Mouse (Mus musculus) myocyte (in vitro differentiated cells): ENCODE results near the gene Slc4a3.

Source experiments
- CEBPB ChIP-seq: IDR thresholded peaks from 2 replicates; pipeline ENCODE4 v1.6.1; 2011; ENCODE audit warnings: mild to moderate bottlenecking, moderate library complexity; ENCODE audit not compliant: poor library complexity, insufficient read depth, severe bottlenecking
- MAX ChIP-seq: IDR thresholded peaks from one replicate; pipeline ENCODE4 v1.6.1; 2011; ENCODE audit warnings: low read depth, mild to moderate bottlenecking, control low read depth
- POLR2A ChIP-seq: IDR thresholded peaks from one replicate; pipeline ENCODE4 v1.6.1; 2011; ENCODE audit warnings: low read depth, mild to moderate bottlenecking, control low read depth, moderate library complexity; ENCODE audit not compliant: insufficient read length
- REST ChIP-seq: IDR thresholded peaks from one replicate; pipeline ENCODE4 v1.6.1; 2011; ENCODE audit warnings: mild to moderate bottlenecking, control low read depth, moderate library complexity; ENCODE audit not compliant: insufficient read depth, insufficient read length
- SRF ChIP-seq: IDR thresholded peaks from one replicate; pipeline ENCODE4 v1.6.1; 2011; ENCODE audit warnings: low read depth; ENCODE audit not compliant: control insufficient read depth, insufficient read length
- TCF12 ChIP-seq: IDR thresholded peaks from one replicate; pipeline ENCODE4 v1.6.1; 2011; ENCODE audit warnings: mild to moderate bottlenecking, control low read depth; ENCODE audit not compliant: poor library complexity, insufficient read depth, severe bottlenecking
- TCF3 ChIP-seq: IDR thresholded peaks from one replicate; pipeline ENCODE4 v1.6.1; 2011; ENCODE audit warnings: low read depth, control low read depth; ENCODE audit not compliant: insufficient read length
- USF1 ChIP-seq: IDR thresholded peaks from one replicate; pipeline ENCODE4 v1.6.1; 2011; ENCODE audit warnings: low read depth, mild to moderate bottlenecking, control low read depth, moderate library complexity

DNA sequence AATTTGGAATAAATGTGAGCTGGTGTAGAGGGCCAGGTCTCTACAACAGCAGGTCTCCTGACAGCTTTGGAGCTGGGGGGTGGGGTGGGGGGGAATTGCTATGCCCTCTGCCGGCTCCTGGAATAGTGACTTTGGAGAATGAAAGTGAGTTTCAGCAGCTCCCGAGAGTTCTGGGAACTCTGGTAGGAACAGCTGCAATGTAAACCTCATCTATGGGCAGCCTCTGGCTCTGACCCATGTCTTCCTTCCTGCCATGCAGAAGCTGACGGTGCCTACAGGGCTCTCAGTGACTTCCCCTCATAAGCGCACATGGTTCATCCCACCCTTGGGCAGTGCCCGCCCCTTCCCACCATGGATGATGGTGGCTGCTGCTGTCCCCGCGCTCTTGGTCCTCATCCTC, 9.6 kb downstream of the Slc4a3 start:
- TF ChIP-seq MAX (no peak), POLR2A (peak; percentile 18), USF1 (no peak), REST (no peak), CEBPB (no peak), TCF3 (no peak), TCF12 (no peak), SRF (no peak)
